Mouse (Mus musculus) limb, embryonic 11.5 days (tissue): Measurements from ENCODE around the gene Sez6. TPM values are rescaled to one million over a fixed set of nuclear protein-coding genes. Genes with fewer than 3 reads are reported as not detected.

Source experiments
- ATAC-seq: fragments of 200-750 bp; cut with Nextera tagmentation; 2 replicates; pipeline ENCODE4 v1.8.0; 2017; ENCODE audit warnings: low read depth; ENCODE audit not compliant: insufficient number of reproducible peaks, low FRiP score, low TSS enrichment
- DNase-seq: peaks from one replicate; pipeline ENCODE4 v3.0.0-alpha.2; 2015; ENCODE audit warnings: low spot score
- H3K27ac ChIP-seq: fragments of 300-500 bp; sonication (generic); replicated peaks from 2 replicates; pipeline ENCODE4 v1.5.1; 2014; ENCODE audit warnings: low read depth, mild to moderate bottlenecking, low read length
- H3K27me3 ChIP-seq: fragments of 300-500 bp; sonication (generic); 2 replicates; pipeline ENCODE4 v1.6.1; 2014; ENCODE audit warnings: mild to moderate bottlenecking, low read length, mixed read lengths; ENCODE audit not compliant: control insufficient read depth, insufficient read depth
- H3K36me3 ChIP-seq: fragments of 300-500 bp; sonication (generic); 2 replicates; pipeline ENCODE4 v1.6.1; 2014; ENCODE audit warnings: mild to moderate bottlenecking, low read length, moderate library complexity, mixed read lengths; ENCODE audit not compliant: control insufficient read depth, insufficient read depth
- H3K4me1 ChIP-seq: fragments of 300-500 bp; sonication (generic); 2 replicates; pipeline ENCODE4 v1.6.1; 2014; ENCODE audit warnings: low read length, mixed read lengths; ENCODE audit not compliant: control insufficient read depth, insufficient read depth
- H3K4me2 ChIP-seq: fragments of 300-500 bp; sonication (generic); 2 replicates; pipeline ENCODE4 v1.6.1; 2014; ENCODE audit warnings: low read depth, mild to moderate bottlenecking, moderate library complexity; ENCODE audit not compliant: severe bottlenecking
- H3K4me3 ChIP-seq: fragments of 300-500 bp; sonication (generic); 2 replicates; pipeline ENCODE4 v1.5.1; 2014; ENCODE audit warnings: low read depth, low read length
- H3K9ac ChIP-seq: fragments of 300-500 bp; sonication (generic); 2 replicates; pipeline ENCODE4 v1.6.1; 2014; ENCODE audit warnings: mild to moderate bottlenecking, low read length
- H3K9me3 ChIP-seq: fragments of 300-500 bp; sonication (generic); 2 replicates; pipeline ENCODE4 v1.6.1; 2016; ENCODE audit warnings: low read length; ENCODE audit not compliant: control insufficient read depth
- WGBS: fragments of 180-500 bp; shearing (Covaris S2); extraction: QIAGEN DNeasy Blood & Tissue Kit; methylation state at CpG from one replicate; pipeline ENCODE4 v1.1.7; 2014; 5-methylcytosine and 5-hydroxymethylcytosine counted together
- polyA plus RNA-seq: library from polyadenylated mRNA; unstranded; fragments of >200 nt; fragmentation: Nextera tagmentation; extraction: Ambion mirVana; gene quantifications from 2 replicates; pipeline ENCODE4 v1.2.1, GENCODE M21; 2014

The Sez6 gene
- polyA plus RNA-seq, 1 experiment from 2014 or later, result 0.23 TPM

- peak; percentile 72 for DNase-seq
- 0 out of 2 replicates have a peak, but pooled peaks cover 4% of the 10 kb centered on the region for H3K4me1 ChIP-seq
- peak overlapping the region; percentile 74 for H3K4me2 ChIP-seq
- H3K9ac ChIP-seq, result peak overlapping the region; percentile 97
- peak overlapping the region; percentile 89 for H3K27ac ChIP-seq
- H3K9me3 ChIP-seq, result no peaks in the 10 kb centered on the region
- ATAC-seq, result no peak
- H3K27me3 ChIP-seq, result no peaks in the 10 kb centered on the region
- WGBS, result under 1% methylated on average over 28 of the region's 32 CpGs
- H3K36me3 ChIP-seq, result no peaks in the 10 kb centered on the region; the same call in 1 of the 2 replicates
- peak overlapping the region; percentile 99 for H3K4me3 ChIP-seq
Measured at GRCm38 (mm10) chr11:77983191-77983936, 52.8 kb downstream of the Sez6 start.

DNA sequence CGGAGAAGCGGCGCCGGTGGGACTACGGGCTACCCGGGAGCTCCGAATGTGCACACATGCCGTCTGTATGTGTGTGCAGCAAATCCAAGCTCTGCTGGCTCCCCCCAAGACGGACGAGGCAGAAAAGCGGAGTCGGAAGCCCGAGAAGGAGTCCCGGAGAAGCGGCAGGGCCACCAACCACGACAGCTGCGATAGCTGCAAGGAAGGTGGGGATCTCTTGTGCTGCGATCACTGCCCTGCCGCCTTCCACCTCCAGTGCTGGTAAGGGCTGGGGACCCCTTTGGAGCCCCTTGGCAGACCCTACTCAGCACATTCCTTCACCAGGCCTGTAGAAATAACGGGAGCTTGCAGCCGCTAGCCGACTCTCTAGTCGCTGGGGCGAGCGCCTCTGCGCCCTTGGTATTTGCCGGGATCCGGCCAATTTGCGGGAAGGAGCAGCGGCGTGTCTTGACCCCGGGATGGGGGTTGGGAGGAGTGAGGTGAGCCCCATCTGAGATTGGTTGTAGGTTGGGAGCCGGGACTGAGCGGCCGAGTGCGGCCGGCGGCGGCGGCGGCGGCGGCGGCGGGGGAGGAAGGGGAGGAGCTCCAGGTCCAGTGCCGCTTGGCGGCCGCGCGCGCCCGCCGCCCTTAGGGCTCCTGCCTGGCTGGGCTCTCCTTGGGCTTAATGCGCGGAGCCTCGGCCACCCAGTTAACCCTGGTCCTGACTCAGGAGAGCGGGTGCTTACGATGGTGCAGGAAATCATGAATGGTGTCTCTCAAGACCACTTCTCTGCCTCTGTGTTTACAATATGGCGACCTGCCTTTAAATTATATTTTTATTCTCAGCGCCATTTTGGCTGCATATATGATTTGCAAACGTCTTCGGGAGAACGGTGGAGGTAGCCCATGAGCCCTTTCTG lies 53.6 kb downstream of the Sez6 start:
- H3K4me1 ChIP-seq, result 0 out of 2 replicates have a peak, but pooled peaks cover 4% of the 10 kb centered on the region
- peaks cover 3% of the 10 kb centered on the region; the same call in 1 of the 2 replicates for H3K36me3 ChIP-seq
- ATAC-seq, result no peak
- H3K4me2 ChIP-seq, result peak overlapping the region; percentile 74
- H3K27me3 ChIP-seq, result no peaks in the 10 kb centered on the region
- WGBS, result under 1% methylated on average over 59 of the region's 63 CpGs
- H3K4me3 ChIP-seq, result peak overlapping the region; percentile 99
- H3K9me3 ChIP-seq, result no peaks in the 10 kb centered on the region
- H3K27ac ChIP-seq, result peak overlapping the region; percentile 89
- DNase-seq, result peak; percentile 84
- H3K9ac ChIP-seq, result peak overlapping the region; percentile 97

DNA sequence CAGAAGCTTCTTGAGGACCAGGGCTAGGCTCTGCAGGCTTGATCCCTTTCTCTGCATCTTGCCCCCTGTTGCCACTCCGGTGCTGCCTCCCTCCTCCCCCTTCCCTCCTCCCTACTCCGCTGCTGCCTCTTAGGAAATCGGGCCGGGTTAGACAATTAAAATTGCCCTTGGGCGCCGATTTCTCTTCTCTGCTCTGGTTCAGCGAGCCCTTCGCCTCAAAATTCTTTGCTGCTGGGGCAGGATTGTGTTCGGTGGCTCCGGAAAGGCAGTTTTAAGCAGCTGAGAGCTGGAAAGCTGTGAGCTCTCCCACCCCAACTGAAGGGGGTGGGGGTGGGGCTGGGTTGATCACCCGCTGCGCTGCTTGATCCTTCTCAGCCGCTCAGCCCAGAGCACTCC lies 54.2 kb downstream of the Sez6 start:
- peak; percentile 70 for DNase-seq
- H3K9me3 ChIP-seq, result no peaks in the 10 kb centered on the region

DNA sequence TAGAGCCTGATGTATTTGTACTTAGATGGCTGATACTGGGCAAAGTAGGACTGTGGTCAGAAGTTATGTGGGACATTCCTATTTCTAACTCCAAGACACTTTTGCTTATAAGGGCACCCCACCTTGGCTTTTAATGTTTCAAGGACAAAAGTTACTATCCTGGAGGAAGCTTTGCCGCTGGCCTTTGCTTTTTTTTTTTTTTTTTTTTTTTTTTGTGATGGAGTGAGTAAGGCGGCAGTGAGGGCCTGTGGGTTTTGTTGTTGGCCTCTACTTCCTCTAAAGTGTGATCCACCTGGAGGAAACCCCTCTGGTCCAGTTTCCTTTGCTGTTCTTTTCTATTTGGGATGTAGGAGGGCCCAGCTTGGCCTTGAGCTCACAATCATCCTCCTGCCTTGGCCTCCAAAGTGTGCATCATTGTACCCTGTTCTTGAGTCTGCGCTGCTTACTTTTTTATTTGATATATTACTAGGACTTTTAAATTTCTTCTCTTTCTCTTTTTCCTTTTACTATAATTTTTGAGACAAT lies 55.0 kb downstream of the Sez6 start:
- Histone ChIP-seq H3K9ac (no peak overlapping the region), H3K4me3 (peak overlapping the region; percentile 99; the same call in 1 of the 2 replicates), H3K27me3 (no peaks in the 10 kb centered on the region), H3K4me2 (peak overlapping the region; percentile 74; the same call in 1 of the 2 replicates), H3K4me1 (0 out of 2 replicates have a peak, but pooled peaks cover 4% of the 10 kb centered on the region), H3K9me3 (no peaks in the 10 kb centered on the region), H3K36me3 (peaks cover 3% of the 10 kb centered on the region; the same call in 1 of the 2 replicates), H3K27ac (no peak overlapping the region)
- DNase-seq (no peak), ATAC-seq (no peak)
- 83% methylated on average over 3 of the region's 3 CpGs for WGBS

More for the DNA sequence above, 54.2 kb downstream of the Sez6 start:
- ATAC-seq, result no peak
- 1% methylated on average over 13 of the region's 13 CpGs for WGBS
- Histone ChIP-seq H3K4me1 (0 out of 2 replicates have a peak, but pooled peaks cover 4% of the 10 kb centered on the region), H3K27me3 (no peaks in the 10 kb centered on the region), H3K27ac (peak overlapping the region; percentile 89), H3K36me3 (peaks cover 3% of the 10 kb centered on the region; the same call in 1 of the 2 replicates), H3K4me2 (peak overlapping the region; percentile 74), H3K9ac (peak overlapping the region; percentile 97), H3K4me3 (peak overlapping the region; percentile 99)

DNA sequence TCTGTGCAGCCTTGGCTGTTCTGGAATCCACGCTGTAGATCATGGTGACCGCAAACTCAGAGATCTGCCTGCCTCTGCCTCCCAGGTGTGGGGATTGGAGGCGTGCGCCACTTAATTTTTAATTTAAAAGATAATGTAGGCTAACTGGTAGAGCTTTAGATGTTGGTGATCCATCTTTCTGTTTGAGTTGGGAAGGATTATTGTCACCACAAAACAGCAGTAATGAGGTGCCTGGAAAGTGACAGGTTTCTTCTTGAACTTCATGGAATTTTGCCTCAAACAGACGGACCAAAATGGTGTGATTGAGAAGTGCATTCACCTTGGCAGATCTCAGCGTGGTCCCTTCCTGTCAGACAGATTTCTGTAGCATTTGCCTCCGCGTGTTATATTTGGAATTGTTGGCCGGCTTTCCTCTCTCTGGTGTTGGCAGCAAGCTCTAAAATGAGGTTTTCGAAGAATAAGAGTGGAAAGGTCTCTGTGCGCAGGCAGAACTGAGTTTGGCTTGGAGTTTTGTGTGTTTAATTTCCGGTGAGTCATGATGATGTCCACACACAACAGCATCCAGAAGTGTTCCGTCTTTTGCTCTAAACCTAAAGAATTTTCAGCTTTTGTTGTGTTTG lies 58.6 kb downstream of the Sez6 start:
- Histone ChIP-seq H3K9me3 (no peaks in the 10 kb centered on the region), H3K27ac (no peak overlapping the region), H3K4me3 (no peak overlapping the region), H3K9ac (no peak overlapping the region), H3K36me3 (peaks cover 3% of the 10 kb centered on the region; the same call in 1 of the 2 replicates), H3K4me1 (0 out of 2 replicates have a peak, but pooled peaks cover 4% of the 10 kb centered on the region), H3K27me3 (no peaks in the 10 kb centered on the region), H3K4me2 (no peak overlapping the region)
- 94% methylated on average over 13 of the region's 13 CpGs for WGBS
- no peak for DNase-seq
- ATAC-seq, result no peak

DNA sequence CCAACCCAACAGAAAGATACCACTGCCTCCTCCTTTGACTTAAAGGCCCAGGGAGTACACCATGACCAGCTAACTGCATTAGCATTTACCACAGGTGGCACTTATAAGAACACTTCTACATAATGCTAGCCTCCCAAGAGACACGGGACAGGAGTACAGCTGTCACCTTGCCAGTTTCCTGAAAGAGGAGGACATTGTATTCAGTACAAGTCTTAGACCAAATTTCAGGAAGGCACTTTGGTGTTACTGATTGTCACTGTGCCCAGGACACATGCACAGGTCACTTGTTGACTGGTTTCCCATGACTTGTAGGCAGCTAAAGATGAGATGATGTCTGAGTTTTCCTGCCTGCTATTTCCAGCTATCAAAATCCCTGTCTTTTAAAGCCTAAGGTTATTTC lies 65.0 kb downstream of the Sez6 start:
- H3K4me3 ChIP-seq, result no peak overlapping the region
- peaks cover 5% of the 10 kb centered on the region; the same call in 1 of the 2 replicates for H3K36me3 ChIP-seq
- 71% methylated on average over 1 of the region's 1 CpGs for WGBS
- H3K9ac ChIP-seq, result no peak overlapping the region
- no peak overlapping the region for H3K4me2 ChIP-seq
- H3K27ac ChIP-seq, result no peak overlapping the region
- ATAC-seq (no peak), DNase-seq (no peak)
- no peaks in the 10 kb centered on the region for H3K27me3 ChIP-seq
- no peaks in the 10 kb centered on the region for H3K4me1 ChIP-seq
- H3K9me3 ChIP-seq, result no peaks in the 10 kb centered on the region

DNA sequence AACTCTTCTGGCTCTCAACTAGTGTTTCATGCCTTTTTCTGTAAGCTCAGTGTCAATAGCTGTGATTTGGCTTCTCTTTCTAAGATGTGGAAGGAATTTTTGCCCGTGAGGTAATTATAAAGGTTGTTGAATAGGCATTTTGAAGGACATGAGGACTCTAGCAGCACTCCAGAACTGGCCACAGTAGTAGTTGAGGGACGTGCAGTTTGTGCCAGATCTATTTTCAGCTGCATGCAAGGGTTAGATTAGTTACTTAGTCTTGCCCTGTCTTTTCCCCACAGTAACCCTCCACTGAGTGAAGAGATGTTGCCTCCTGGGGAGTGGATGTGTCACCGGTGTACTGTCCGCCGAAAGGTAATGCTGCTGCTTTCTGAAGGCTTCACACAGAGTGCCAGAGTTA lies 75.8 kb downstream of the Sez6 start:
- H3K36me3 ChIP-seq, result peaks cover 39% of the 10 kb centered on the region
- no peaks in the 10 kb centered on the region for H3K4me1 ChIP-seq
- no peaks in the 10 kb centered on the region for H3K27me3 ChIP-seq
- H3K9me3 ChIP-seq, result no peaks in the 10 kb centered on the region
- no peak overlapping the region for H3K9ac ChIP-seq
- ATAC-seq, result no peak
- no peak overlapping the region for H3K4me2 ChIP-seq
- H3K27ac ChIP-seq, result no peak overlapping the region
- no peak overlapping the region for H3K4me3 ChIP-seq
- 97% methylated on average over 5 of the region's 5 CpGs for WGBS
- DNase-seq, result no peak

- H3K4me1 ChIP-seq, result no peaks in the 10 kb centered on the region
- H3K27ac ChIP-seq, result no peak overlapping the region
- WGBS, result 28% methylated on average over 4 of the region's 4 CpGs
- H3K36me3 ChIP-seq, result peaks cover 48% of the 10 kb centered on the region
- ATAC-seq, result no peak
- H3K9ac ChIP-seq, result no peak overlapping the region
- H3K27me3 ChIP-seq, result no peaks in the 10 kb centered on the region
- DNase-seq, result peak; percentile 88
- no peak overlapping the region for H3K4me3 ChIP-seq
- no peaks in the 10 kb centered on the region for H3K9me3 ChIP-seq
- no peak overlapping the region for H3K4me2 ChIP-seq
Measured at GRCm38 (mm10) chr11:78019676-78020075, 89.1 kb downstream of the Sez6 start.
